Mouse (Mus musculus): ENCODE results near the gene Mmp28.

Mmp28 gene

DNA sequence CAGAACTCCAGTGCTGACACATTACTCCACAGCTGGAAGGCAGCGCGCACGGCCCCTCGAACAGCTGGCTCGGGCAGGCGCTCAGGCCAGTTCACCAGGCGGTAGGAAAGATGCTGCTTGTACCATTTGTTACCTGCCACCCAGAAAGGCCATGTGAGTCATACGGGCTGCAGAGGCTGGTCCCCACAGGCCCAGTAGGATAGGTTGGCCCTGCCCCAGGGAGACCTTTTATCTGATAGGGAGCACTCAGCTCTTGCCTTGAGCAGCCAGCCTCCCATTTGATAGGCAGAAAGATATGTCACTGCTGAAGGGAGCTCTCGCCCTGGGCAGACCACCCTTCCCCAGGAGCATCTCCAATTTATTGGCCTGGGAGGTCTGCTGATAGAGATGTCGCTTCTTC, 15.3 kb downstream of the Mmp28 start:
- DNase-seq (ENCODE audit: low read depth): no peak

DNA sequence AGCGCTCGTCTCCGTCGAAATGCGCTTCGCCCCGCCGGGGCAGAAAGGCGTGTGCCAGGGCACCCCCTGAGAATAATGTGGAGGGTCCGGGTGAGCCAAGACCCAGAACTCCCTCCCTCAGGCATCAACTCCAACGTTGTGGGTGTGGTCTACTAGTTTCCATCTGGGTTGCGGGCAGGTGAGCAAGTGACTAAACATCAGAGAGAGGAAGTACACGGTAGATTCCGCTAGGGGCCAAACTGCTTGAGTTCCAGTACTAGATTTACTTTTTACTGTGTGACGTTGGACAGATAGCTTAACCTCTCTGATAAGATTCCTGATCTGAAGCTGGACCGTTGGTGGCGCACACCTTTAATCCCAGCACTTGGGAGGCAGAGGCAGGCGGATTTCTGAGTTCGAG, 17.9 kb downstream of the Mmp28 start:
- DNase-seq (ENCODE audit: low read depth): peak; percentile 63

DNA sequence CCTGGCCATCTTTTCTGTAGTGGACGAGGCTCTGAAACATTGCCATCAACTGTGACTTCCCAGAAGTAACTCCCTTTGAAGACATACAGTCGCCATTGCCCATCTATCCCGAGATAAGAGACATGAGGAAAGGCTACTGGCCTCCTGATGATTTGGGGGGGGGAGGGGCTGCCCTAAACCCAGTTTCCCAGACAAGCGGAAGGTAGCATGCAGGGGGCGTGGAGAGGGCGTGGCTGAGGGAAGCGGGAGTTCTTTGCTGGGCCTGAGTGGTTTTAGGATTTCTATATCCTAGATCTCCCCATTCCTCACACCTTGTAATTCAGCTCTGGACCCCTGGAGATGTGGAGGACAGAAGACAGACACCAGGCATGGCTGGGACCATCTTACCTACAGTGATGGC, 19.0 kb downstream of the Mmp28 start:
- peak; percentile 18 for DNase-seq (ENCODE audit: low read depth)

DNA sequence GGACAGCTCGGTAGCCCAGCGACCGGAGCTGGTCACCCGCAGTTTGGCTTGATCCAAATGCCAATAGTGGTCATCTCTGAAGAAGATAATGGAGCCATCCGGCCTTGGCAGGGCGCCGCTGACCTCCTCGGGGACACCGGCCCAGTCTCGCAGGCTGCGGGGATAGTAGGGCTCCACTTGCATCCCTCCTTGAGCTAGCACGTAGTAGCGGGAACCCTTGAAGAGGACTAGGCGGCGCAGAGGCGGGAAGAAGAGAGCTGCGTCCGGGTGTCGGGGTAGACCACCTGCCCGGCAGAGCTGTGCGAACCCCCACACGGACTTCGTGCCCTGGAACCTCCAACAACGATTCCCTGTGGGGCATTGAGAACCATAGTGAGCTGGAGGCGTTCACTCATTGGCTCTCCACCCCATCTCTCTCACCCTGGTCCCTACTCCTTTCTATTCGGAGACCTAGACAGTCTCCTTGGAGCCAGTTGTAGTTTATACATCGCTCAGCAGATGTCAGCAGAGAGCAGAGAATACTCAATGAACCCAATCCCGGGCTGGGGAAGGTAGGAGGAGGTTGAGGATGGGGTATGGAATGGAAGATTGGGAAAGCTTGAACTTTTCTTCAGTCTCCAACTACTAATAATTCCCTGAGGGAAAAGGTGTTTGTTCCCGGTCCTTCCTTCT, 20.1 kb downstream of the Mmp28 start:
- peak; percentile 81 for DNase-seq (ENCODE audit: low read depth)

DNA sequence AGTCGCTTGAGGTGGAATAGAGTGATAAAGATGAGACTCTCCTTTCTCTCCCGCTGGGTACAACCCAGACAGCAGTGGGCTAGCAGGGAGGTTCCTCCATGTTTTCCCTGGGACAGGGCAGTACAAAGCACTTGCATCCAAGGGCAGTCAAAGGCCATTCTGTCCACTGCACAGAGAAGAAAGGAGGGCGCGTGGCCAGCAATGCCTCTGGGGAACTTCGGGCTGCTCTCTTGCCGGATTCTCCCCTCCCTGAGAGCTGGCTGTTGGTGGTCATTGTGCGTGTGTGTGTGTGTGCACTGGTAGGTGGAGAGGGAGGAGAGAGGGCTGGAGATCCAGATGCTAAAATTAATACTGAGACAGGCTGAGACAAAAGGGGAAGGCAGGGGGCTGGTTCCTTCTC, 21.6 kb downstream of the Mmp28 start:
- DNase-seq (ENCODE audit: low read depth): no peak

DNA sequence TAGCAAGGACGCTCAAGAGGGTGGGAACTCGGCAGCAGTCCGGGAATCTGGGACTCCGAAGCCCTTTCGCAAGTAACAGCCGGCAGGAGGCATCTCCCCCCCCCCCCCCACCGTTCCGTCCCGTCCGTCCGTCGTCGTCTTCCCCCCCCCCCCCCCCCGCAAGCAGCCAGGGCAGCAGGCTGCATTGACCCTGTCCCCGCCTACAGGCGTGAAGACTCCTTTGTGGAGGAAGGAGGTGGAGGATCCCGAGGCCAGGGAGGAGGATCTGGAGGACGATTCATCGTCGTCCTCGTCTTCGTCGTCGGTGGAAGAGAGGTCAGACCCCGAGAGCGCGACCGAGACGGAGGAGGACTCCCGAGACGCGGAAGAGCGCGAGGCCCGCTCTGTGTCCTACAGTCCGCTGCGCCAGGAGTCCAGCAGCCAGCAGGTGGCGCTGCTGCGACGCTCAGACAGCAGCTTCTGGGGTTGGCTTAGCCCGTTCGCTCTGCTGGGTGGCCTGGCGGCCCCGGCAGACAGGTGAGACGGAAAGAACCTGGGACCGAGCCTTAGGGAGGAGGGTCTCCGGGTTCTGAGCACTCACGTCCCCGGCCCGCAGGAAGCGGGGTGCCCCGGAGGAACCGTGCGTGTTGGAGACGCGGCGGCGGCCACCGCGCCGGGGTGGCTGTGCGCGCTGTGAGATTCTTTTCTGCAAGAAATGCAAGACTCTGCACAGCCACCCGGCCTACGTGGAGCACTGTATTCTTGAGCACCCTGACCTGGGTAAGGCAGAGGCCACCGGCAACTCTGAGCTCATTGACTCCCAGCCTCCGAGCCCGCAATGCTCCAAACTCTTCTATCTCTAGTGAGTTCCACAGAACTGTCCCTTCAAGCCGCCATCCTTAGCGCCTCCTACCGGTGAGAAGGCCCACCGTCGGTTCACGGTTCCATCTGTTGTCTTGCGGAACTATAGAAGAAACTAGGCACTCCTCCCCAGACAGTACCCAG, 22.5 kb downstream of the Mmp28 start:
- DNase-seq (ENCODE audit: low read depth): peak; percentile 97

DNA sequence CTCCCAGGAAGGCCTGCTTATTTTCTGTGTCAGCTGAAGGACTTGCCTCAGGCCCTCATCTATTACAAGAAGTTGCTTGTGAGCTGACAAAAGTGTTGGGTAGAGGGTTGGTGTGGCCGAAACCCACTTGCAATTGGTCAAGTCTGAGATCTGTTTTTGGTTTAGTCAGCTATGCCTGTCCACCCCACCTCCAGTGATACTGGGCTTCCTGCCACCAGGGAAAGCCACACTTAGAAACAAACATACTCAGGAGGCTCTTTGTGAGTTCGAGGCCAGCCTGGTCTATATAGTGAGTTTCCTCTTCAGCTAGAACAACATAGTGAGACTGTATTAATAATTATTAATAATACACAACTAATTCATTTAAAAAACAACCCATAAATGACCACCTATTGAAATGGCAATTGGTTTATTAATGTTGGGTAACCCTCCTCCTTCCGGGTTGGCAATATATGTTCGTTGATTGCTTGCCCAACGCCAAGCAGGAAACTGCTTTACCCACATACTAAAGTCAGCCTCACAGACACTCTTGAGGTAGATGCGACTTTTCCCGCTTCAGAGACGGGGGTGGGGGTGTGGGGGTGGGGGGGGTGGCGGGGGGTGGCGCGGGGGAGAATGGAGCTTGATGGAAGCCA, 23.3 kb downstream of the Mmp28 start:
- DNase-seq (ENCODE audit: low read depth): peak; percentile 48

DNA sequence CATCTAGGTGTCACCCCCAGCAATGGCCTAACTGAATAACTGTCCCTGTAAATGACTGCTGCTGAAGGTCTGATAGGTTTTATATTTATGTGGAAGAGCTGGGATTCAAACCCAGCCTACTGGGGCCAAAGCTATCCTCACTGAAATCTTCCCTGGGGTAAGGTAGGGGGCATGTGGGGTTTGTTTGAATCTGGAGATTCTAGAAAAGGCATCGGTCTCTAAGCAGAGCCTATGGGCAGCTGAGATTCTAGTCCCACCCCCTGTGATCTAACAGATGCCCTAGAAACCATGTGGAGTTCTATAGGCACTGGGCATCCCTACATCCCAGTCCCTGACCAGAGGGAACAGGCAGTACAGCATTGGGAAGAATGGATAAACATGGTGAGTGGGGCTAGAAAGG, 25.5 kb downstream of the Mmp28 start, which contains the start of gene 1700020L24Rik:
Gene 1700020L24Rik, plus strand, starts transcription at position 301 of the 400 bp plus-strand sequence.
- no peak for DNase-seq (ENCODE audit: low read depth)

DNA sequence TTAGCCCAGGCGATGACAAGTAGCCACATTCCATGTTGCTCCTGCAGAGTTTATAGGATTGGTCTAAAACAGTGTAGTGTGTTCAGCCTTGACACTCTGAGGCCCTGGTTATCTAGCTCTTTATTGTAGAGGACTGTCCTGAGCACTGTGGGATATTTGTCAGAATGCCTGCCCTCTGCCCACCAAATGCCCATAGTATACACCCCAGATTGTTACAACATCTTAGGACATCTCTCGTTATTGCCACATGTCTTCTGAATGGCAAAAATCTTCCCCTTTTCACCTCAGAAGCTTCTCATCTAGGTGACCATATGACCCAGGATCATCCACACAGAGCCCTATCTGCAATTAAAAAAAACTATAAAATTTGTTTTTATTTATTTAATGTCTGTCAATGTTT, 30.3 kb downstream of the Mmp28 start:
- no peak for DNase-seq (ENCODE audit: low read depth)

DNA sequence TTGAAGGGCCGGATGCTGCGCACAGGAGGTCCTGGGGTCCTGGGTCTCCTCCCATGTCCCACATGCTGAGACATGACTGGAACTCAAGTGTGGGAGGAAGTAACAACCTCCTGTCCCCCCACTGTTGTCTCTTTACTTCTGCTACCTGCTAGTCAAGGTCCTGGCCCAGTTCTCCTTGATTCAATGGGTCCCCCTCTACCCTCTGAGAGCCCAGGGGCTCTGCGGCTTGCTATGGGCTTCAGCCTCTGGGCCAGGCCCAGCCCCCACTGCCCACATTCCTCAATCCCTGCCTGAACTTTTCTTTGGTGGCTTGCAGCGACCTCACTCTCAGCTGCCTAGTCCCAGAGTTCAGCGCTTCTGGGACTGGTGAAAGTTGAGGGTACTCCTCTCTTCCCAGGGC, 33.5 kb downstream of the Mmp28 start, which contains the start of gene Gas2l2:
Gene Gas2l2, minus strand, starts transcription at position 101 of the 400 bp plus-strand sequence.
- no peak for DNase-seq (ENCODE audit: low read depth)

DNA sequence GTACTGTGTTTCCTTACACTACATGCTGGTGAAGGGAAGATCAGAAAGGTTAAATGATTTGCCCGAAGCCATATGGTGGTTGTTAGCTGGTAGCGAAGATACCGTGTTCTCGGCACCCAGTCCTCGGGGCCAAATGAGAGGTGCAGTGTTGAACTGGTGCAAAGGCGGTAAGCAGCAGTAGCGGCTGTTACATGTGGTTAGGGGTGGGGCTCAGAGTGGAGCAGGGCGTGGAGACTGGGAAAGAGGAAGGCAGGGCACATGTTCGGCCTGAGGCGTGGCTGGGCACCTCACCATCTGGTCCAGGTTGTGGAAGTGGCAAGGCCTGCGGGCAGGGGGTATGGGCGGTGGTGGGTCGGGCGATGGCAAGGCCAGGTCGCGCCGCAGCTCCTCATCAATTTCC, 35.9 kb downstream of the Mmp28 start:
- peak; percentile 48 for DNase-seq (ENCODE audit: low read depth)

DNA sequence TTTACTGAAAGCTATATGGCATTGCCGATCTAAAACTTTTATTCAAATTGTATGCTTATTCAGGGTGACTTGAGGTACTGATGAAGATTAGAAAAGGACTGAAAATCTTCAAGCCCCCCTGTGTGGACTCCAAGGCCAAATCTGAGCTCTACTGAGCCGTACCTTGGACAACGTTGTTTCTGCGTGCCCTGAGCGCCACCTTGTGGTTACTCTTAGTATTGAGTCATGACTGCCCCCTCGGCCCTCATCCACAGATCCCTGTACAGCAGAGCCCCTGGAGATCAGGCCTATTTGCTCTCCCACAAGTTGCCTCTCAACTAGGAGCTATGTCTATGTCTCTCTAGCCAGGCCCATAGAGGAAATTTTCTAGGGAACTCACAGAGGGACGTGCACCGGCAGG, 38.2 kb downstream of the Mmp28 start:
- DNase-seq (ENCODE audit: low read depth): peak; percentile 84

DNA sequence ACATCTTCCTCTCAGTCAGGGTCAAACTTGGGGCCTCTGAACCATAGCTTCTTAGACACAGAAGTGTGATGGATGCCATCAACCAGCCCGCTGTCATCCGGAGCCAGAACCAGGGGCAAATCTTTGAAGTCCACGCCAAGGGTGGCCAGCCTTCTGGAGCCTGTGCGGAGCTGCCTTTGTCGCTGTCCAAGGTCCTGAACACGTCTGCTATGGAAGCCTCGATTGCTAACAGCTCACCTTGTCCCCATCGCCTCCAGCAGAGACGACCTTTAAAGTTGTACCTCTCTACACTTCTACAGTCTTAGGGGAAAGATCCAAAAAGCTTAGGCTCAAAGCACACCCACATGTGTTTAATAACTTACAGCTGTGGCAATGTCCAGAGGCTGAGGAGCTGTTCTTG, 41.6 kb downstream of the Mmp28 start:
- peak; percentile 74 for DNase-seq (ENCODE audit: low read depth)

DNA sequence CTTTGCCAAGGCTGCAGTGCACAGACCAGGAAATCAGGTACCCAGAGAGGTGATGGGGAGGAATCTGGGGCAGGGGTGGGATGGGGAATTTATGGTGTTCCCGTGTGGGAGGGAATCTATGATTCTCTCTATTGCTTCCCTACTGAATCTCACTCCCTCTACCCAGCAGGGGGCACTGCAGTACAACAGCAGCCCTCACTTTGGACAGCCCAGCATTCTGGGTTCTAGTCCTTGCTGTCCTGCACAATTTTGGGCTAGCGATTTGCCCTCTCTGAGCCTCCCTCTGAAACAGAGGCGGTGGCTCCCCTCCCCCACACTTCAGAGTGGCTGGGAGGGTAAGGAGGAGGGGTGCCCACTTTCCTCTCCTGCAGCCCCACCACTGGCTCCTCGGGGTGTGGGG, 42.5 kb downstream of the Mmp28 start:
- no peak for DNase-seq (ENCODE audit: low read depth)

DNA sequence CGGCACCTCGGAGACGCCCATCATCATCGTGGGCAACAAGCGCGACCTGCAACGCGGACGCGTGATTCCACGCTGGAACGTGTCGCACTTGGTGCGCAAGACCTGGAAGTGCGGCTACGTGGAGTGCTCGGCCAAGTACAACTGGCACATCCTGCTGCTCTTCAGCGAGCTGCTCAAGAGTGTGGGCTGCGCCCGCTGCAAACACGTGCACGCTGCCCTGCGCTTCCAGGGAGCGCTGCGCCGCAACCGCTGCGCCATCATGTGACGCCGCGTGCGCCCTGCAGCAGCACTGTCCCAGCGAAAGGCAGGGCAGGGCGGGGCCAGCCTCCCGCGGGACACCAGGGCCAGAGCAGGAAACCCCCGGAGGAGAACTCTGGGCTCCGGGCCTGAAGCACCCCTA, 44.3 kb downstream of the Mmp28 start:
- DNase-seq (ENCODE audit: low read depth): no peak

DNA sequence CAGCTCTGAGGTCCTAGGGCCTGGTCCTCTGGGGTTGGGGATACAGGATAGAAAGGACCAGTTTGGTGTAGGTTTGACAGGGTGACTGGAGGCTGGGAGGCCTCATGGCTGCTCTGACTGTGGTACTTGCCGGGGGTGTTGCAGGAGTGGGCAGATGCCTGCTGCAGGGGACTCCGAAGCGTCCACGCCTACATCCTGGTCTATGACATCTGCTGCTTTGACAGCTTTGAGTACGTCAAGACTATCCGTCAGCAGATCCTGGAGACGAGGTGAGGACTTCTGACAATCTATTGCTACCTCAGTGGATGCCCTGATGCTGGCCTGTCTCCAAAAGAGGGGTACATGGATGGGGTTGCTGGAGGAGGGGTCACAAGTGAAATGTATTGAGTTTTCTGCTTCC, 45.2 kb downstream of the Mmp28 start:
- no peak for DNase-seq (ENCODE audit: low read depth)

DNA sequence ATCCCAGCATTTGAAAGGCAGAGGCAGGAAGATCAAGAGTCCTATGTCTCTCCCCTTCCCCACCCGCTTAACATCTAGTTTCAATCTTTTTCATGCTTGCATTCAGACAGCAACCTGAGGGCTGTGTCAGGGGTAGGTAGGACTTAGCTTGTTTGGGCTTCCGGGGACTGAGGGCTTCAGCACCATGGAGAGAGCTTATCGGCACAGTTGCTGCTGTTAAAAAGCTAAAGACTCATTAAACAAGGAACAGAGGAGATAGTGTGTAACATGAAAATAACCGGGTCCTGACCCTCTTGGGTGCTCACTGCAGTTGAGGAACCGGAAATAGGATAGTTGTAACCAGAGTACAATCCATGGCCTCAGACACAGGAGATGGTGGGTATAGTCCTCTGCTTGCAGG, 45.8 kb downstream of the Mmp28 start:
- DNase-seq (ENCODE audit: low read depth): peak; percentile 47

DNA sequence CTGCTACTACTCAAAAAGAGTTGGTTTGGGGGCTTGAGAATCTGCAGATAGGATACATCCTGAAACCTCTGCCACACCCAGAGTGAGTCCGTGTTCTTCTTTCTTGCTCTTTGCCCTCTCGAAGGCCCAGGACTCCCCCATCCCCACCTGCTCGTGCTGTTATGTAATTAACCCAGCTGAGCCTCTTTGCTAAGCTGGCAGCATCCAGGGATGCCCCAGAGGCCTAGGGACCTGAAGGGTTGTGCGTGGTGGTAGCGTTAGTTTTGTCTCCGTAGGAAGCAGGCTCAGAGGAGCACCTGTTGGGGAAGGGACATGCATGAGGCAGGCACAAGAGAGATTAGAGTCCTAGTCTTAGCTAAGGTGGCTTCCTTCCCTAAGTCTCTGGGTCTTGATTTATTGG, 52.4 kb downstream of the Mmp28 start:
- no peak for DNase-seq (ENCODE audit: low read depth)

DNA sequence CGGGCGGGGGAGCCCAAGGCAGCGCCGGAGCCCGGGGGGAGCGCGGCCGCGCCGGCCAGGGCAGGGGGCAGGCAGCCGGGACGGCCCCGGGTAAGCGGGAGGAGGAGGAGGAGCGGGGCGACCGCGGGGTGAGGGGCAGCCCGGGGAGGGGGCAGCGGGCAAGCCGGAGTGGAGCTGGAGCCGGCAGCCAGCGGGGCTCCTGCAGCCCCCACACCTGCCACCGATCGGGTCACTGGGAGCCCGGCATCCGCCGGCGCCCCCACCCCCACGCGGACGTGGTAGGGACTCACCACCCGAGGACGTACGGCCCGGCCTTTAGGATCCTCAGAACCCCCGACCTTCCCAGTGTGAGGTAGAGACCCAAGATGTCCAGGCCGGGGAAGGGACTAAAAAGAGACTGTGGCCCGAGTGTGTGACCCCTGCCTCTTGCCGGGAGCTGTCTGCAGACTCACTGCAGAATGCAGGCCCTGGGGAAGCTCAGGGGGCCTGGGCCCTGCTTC, 53.0 kb downstream of the Mmp28 start:
- no peak for DNase-seq (ENCODE audit: low read depth)

DNA sequence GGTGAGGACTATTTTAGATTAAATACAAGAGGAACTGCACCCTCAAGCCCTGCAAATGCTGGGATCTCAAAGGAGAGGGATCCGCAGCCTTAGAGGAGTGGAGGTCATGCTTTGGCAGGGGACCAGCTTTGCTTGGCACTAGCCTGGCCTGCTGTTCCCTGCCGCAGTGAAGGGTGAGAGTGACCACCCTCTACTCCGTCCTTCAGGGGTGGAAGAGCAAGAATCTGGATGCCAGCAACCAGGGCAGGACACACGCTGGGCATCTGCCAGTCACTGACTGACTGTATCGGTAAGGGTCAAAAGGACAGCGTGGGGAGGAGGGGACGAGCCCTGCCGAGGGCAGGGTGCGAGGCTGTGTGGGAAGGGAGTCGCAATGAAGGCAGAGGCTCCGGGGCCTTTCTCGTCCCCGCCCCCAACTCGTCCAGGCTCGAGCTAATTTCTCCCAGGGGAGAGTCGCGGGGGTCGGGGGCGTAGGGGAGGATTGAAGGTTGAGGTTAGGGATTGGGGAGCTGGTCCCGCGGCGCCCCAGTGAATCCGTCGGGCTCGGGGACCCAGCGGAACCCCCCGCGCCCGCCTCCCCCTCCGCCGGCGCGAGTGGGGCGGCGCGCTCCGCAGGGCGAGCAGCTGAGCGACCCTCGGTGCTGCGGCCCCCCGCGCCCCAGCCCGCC, 53.6 kb downstream of the Mmp28 start, which contains the start of gene Rasl10b:
Gene Rasl10b, plus strand, starts transcription at position 51 of the 668 bp plus-strand sequence.
- DNase-seq (ENCODE audit: low read depth): no peak

DNA sequence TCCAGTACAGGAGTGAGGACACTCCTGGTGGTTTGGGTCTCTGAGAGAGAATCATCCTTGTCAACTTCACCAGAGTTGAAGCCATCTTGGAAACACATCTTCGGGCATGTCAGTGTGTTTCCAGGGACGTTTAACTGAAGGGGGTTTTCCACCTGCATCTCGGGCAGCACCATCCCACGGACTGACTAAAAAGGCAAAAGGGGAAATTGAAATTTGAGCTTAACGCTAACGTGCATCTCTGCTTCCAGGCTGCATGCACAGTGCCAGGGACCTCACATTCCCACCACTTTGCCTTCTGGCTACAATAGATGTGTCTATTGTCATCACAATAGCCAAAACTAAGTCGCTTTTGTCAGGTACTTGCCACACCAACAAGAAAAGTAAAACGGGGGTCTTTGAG, 54.6 kb downstream of the Mmp28 start:
- DNase-seq (ENCODE audit: low read depth): no peak

DNA sequence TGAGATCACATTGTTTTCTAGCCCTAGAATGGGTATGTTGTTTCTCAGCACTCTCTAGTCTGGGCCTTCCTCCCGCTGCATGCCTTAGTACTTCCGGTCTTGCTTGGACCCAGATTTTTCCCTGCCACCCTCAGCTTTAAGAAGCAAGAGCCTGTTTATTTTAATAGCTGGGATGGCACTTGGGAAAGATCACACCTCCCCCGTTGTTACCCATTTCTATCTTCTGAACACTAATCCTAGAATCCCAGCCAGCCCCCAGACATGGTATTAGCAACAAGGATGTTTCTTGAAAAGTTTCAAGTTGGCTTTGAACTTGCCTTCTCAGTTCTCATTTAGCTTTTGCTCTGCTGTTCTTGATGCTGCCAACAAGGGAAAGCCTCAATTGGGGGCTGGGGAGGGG, 56.5 kb downstream of the Mmp28 start:
- DNase-seq (ENCODE audit: low read depth): no peak
